Mouse (Mus musculus) lung, postnatal 36 days (tissue): ENCODE data around the gene Mgll.
A peak's percentile ranks its signal among the peaks of the same experiment; 100 is the strongest.

Experiments
- DNase-seq: peaks from one replicate; pipeline ENCODE4 v3.0.0; 2022; ENCODE audit warnings: mixed read lengths

The Mgll gene

DNA sequence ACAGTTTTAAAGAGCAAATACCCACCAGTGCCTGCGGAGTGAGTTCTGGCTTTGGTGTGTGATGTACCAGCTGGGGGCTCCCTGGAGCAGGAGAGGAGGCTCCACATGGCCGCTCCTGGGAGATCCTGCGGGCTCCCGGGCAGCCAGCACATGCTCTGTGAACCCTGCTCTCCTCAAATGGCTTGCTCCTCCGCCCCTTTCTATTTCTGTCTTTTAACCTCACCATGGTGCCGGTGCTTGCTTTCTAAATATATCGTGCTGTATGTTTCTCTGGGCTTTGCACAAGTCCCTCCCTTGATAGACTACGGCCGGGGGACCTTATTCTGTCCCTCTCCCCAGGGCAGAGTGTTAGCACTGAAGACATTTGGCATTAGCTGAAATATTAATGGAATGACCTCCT lies 133.0 kb downstream of the Mgll start:
- DNase-seq, result no peak

DNA sequence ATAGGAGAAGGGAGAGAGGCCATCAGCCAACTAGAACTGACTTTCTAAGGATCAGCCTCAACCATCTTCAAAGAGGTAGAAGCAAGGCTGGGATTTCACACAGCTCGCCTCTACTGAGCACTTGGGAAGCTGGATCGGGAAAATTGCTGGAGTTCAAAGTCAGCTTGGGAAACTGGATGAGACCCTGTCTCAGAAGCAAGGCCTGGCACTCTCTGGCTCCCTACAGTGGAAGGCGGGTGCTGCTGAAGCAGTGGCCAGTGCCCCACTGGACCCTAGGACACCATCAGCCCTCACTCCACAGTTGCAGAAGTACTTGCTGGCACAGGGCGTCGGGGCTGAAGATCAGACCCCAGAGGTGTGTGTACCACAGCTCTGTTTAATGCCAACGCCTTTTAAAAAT lies 133.6 kb downstream of the Mgll start:
- DNase-seq, result no peak

DNA sequence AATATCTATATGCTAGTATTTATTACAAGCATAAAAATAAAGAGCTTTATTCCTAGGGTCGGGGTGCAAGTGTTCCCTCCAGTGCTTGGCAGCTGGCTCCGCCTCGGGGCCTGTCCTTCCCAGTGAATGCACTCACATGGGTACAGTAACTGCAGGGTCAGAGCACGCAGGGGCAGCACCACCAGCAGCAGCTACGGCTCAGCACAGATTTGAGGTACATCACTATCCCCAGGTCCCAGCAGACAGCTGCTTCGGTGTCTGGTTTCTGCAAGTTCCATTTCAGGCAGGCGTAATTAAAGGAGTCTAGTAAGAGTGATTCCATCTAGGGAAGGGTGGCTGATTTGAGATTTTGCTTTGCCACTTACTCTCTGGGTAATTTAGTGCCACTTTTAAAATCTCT lies 134.1 kb downstream of the Mgll start:
- DNase-seq, result no peak

DNA sequence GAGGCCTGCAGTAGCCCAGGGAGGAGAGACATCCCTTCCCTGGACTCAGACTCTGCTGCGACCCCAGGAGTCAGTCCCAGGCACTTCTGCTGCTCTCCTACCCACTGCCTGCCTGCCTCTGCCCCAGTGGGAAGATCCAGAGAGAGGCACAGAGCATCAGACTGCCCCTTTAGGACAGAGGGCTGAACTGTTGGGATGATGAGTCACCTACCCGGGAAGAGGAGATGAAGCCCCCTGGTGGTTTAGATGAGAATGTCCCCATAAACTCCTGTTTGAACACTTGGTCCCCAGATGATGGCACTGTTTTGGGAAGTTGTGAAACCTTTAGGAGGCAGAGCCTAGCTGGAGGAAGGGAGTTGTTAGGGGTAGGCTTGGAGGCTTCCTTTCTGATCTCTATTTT lies 136.7 kb downstream of the Mgll start:
- peak; percentile 63 for DNase-seq

DNA sequence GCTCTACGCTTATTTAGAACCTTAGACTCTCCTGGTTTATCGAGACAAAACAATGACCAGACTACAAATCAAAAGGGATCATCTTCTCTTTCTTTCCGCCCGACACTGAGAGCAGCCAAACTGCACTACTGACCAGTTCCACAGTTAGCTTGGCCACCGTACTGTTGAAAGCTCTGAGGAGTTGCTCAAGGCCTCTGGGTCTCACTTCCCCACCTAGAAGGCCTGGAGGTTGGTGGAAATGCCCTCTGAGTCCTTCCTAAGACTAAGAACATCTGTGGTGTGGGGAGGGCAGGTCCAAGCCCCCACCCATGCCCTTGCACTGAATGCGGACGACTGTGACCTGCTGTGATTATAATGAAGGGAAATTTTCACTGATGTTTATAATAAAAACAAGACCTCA lies 141.5 kb downstream of the Mgll start:
- DNase-seq, result no peak

DNA sequence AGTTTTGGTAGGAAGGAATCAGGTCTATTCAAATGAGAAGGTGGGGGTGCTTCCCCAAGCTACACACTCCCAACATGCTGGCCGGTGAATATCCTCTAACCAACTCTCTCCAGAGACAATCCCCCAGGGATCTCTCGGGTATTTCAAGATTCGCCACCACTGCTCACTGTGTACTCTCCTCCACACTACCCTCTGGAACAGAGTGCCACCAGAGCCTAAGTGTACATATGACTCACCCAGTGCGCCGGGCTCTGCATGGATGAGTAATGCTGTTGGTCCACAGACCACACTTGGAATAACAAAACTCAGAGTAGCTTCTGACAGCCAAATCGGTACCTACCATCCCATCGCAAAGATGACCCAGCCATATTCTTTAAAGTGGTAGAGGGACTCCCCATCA lies 145.2 kb downstream of the Mgll start:
- DNase-seq, result no peak

DNA sequence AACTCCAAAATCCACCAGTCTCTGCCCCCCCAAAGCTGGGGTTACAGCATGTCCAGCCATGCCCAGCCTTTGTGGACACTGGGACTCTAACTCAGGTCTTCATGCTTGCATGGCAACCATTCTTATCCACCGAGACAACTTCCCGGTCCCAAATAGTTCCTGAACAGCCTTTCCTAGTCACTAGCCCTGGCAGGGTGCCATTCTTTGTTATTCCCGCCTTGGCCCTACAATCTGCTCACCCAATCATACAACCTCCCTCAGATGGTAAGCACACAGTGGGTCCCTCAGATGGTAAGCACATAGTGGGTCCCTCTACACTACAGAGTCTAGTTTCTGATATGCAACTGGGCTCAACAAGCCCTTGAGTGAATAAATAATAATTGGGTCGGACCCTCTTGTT lies 146.4 kb downstream of the Mgll start:
- DNase-seq, result no peak

DNA sequence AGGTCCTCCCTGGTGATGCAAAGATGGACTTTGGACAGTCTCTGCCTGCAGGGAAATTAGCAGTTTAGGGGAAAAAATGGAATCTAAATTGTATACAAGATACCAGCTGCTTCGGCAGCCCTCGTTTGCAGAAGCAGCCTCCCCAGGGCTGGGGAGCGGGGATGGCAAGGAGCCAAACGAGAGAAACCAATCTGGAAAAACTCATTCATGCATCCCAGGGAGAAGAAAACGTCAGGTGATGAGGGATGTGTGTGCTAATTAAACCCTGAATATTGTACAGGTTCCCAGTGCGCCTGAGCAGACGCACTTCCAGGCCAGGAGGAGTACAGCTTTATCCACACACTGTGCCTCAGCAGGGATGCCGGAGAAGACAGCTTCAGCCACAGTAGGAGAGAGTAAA lies 147.3 kb downstream of the Mgll start:
- DNase-seq, result no peak

DNA sequence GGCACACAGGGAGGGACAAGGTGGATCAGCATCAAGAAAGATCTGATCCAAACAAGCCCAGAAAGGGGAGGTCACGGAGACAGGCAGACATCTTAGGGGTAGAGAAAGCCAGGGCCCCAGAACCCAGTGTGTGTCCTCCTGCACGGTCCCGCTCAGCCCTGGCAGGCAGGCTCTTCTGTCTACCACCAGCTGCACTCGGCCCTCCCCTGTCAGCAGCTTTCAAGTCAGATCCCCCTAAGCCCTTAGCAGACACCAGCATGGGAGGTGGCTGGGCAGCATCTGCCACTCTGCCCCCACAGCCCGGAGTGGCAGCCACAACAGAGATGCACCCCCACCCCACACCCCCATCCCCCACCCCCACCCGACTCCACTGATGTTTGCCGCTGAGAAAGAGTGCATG lies 148.6 kb downstream of the Mgll start:
- DNase-seq, result no peak

DNA sequence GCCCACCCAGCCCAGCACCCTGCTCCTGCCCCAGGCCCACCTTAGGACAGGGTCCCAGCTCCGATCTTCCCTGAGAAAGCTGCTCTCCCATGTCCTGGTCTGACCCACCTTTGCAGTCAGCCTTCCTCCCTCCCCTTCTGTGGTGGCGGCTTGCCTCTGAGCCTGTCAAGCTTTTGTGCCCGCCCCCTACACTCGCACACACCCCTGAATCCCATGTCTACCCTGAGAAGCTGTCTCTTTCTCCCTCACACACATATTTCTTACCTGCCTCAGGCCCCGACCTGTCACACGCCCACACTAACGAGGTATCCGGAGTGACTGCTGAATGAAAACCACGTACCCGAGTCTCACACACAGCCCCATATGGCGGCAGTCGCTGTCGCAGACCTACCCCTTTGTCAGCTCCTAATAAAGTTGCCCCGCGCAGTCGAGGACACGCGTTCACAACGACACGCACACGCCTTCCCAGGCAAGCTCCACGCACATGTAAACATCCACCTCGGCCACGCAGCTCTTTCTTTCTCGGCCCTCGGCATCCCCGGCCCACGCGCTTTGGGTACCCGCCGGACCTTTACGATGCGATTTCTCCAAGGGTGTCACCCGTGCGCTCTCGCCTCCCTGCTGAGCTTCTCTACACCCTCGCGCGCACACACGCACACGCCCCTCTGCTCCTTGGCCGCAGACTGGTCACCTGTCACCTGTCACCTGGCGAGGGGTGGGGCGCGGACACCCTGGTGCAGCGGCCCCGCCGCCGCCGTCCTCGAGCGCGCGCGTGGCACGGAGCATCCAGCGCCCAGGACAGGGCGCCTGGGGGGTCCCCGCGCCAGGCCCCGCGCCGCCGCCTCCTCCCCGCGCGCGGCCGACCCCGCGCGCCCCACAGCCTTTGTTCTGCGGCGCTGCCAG lies 150.0 kb downstream of the Mgll start:
- no peak for DNase-seq

DNA sequence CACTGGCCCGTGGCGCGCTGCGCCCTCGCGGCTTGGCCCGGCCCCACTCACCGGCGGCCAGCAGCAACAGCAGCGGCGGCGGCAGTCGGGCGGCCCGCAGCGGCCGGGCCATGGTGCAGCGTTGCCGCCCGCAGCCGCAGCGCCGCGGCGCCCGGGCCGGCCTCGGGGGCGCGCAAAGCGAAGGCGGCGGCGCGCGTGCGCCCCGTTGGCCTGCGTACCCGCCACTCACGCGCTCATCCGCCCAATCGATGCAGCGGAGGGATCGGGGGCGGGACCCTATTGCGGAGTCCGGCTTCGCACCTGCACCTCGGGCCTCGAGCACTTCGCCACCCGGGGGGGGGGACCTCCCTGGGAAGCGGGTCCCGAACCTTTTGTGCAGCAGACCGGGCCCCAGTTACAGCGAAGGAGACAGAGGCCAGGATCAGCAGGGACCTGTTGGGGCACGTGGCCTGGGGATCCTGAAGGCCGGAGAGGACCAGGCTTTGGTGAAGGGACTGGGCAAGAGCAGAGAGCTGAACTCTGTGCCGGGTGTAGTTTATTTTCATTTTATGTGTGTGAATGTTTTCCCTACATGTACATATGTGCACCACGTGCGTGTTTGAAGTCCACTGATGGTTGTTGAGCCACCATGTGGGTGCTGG lies 150.8 kb downstream of the Mgll start, which contains the start of gene Podxl2:
TSS of gene Podxl2 (minus strand) at position 177 of the 641 bp plus-strand sequence.
- peak; percentile 63 for DNase-seq
